Mouse (Mus musculus) left cerebral cortex, postnatal 25 days (tissue): ENCODE data around the gene Fgfr2. TPM values are rescaled to one million over a fixed set of nuclear protein-coding genes. Genes with fewer than 3 reads are reported as not detected.
A peak's percentile ranks its signal among the peaks of the same experiment; 100 is the strongest.

Source experiments
- DNase-seq, 2 experiments: peaks; one replicate each; pipeline ENCODE4 v3.0.0; 2022; ENCODE audit warnings: low spot score in 2 of 2, mixed read lengths in 1 of 2
- intact Hi-C: fragments of 180-260 bp; cut with DNase I; formaldehyde crosslinking; loops from one replicate; pipeline ENCODE4 v1.15.1; 2025
- total RNA-seq, 2 experiments: library from RNA; stranded (reverse); gene quantifications; 2 replicates each; pipeline ENCODE4 v1.2.3; 2021

The Fgfr2 gene
- total RNA-seq, 2 experiments from 2014 or later = 37.1 to 42.0 TPM

- DNase-seq = no peak
- intact Hi-C loops = no loop called here
These were observed 320.5 kb downstream of the Fgfr2 start for GRCm38 (mm10) chr7:132802691-132803090.

GRCm38 (mm10) chr7:132802066-132802465 is 321.1 kb downstream of the Fgfr2 start:
- DNase-seq = no peak
- intact Hi-C loops = no loop called here

- intact Hi-C loops = no loop called here
- no peak for DNase-seq
These were observed 321.6 kb downstream of the Fgfr2 start for GRCm38 (mm10) chr7:132801509-132801908.

- no peak for DNase-seq
- intact Hi-C loops = no loop called here
These were observed 322.3 kb downstream of the Fgfr2 start for GRCm38 (mm10) chr7:132800868-132801267.

GRCm38 (mm10) chr7:132799119-132800016 is 323.8 kb downstream of the Fgfr2 start:
- peak in 1 of 2 experiments; percentile 79 for DNase-seq
- intact Hi-C loops = no loop called here

- no peak for DNase-seq
- intact Hi-C loops = no loop called here
These were observed 328.0 kb downstream of the Fgfr2 start for GRCm38 (mm10) chr7:132795141-132795540.

- DNase-seq = no peak
- intact Hi-C loops = no loop called here
These were observed 329.7 kb downstream of the Fgfr2 start for GRCm38 (mm10) chr7:132793467-132793866.

GRCm38 (mm10) chr7:132790447-132791219 is 332.5 kb downstream of the Fgfr2 start:
- no peak for DNase-seq
- intact Hi-C loops = no loop called here

GRCm38 (mm10) chr7:132788826-132789225 is 334.3 kb downstream of the Fgfr2 start:
- DNase-seq = peak; percentile 78 to 98
- intact Hi-C loops = loop anchor here (1.0 to 2.0 kb wide), 3 partner anchors 18 to 68 kb away; no protein-coding TSS in a partner anchor

GRCm38 (mm10) chr7:132787496-132788190 is 335.5 kb downstream of the Fgfr2 start:
- no peak for DNase-seq
- intact Hi-C loops = loop anchor here (2.0 kb wide), 2 partner anchors 25 to 67 kb away; no protein-coding TSS in a partner anchor

- DNase-seq = no peak
- intact Hi-C loops = no loop called here
These were observed 336.1 kb downstream of the Fgfr2 start for GRCm38 (mm10) chr7:132787022-132787421.

- DNase-seq = no peak
- intact Hi-C loops = no loop called here
These were observed 336.6 kb downstream of the Fgfr2 start for GRCm38 (mm10) chr7:132786522-132786921.

GRCm38 (mm10) chr7:132786011-132786410 is 337.1 kb downstream of the Fgfr2 start:
- intact Hi-C loops = no loop called here
- no peak for DNase-seq

- no peak for DNase-seq
- intact Hi-C loops = no loop called here
These were observed 339.0 kb downstream of the Fgfr2 start for GRCm38 (mm10) chr7:132784101-132784500.

GRCm38 (mm10) chr7:132781850-132782249 is 341.3 kb downstream of the Fgfr2 start:
- DNase-seq = no peak

GRCm38 (mm10) chr7:132781130-132781814 is 341.9 kb downstream of the Fgfr2 start:
- peak in 1 of 2 experiments; percentile 52 for DNase-seq
- intact Hi-C loops = no loop called here

More at GRCm38 (mm10) chr7:132781850-132782249, 341.3 kb downstream of the Fgfr2 start:
- intact Hi-C loops = no loop called here

- no peak for DNase-seq
- intact Hi-C loops = no loop called here
These were observed 342.5 kb downstream of the Fgfr2 start for GRCm38 (mm10) chr7:132780611-132781010.

- intact Hi-C loops = no loop called here
These were observed 344.5 kb downstream of the Fgfr2 start for GRCm38 (mm10) chr7:132778630-132779029.

GRCm38 (mm10) chr7:132777728-132778453 is 345.3 kb downstream of the Fgfr2 start:
- intact Hi-C loops = no loop called here
- DNase-seq = no peak

More at GRCm38 (mm10) chr7:132778630-132779029, 344.5 kb downstream of the Fgfr2 start:
- DNase-seq = no peak
